Mouse (Mus musculus) brain, embryonic 14.5 days (tissue): Measurements from ENCODE around the gene Rin3.

Experiments
- CTCF ChIP-seq: fragments of 200-500 bp; IDR thresholded peaks from 2 replicates; pipeline ENCODE4 v1.5.1; 2012; ENCODE audit warnings: inconsistent platforms, mild to moderate bottlenecking, moderate library complexity, borderline replicate concordance; ENCODE audit not compliant: insufficient read depth, insufficient read length; ENCODE audit errors: extremely low read depth
- POLR2A ChIP-seq: fragments of 200-500 bp; IDR thresholded peaks from 2 replicates; pipeline ENCODE4 v1.6.1; 2012; ENCODE audit warnings: mild to moderate bottlenecking, inconsistent platforms, borderline replicate concordance; ENCODE audit not compliant: poor library complexity, insufficient read depth, insufficient read length, severe bottlenecking; ENCODE audit errors: extremely low read depth

DNA sequence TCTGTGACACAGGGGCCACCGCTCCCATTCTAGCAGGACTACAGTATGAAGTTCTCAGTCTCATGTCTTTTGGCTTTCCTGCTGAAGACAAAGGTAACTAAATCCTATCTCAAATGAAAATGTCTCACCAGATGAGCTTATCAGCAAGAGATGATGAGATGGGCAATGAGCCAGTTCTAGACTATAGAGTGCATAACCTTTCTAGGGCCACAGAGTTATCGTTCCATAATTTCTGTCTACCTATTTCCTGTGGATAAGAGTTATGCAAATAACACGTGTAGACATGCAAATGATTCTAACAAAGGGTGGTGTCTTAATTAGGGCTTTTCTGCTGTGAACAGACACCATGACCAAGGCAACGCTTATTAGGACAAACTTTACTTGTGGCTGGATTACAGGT is 151.3 kb downstream of the Rin3 start:
- TF ChIP-seq POLR2A = no peak
- no peak for TF ChIP-seq CTCF
